ENCODE assay signal across 8 mouse cellular contexts in the genomic region with DNA sequence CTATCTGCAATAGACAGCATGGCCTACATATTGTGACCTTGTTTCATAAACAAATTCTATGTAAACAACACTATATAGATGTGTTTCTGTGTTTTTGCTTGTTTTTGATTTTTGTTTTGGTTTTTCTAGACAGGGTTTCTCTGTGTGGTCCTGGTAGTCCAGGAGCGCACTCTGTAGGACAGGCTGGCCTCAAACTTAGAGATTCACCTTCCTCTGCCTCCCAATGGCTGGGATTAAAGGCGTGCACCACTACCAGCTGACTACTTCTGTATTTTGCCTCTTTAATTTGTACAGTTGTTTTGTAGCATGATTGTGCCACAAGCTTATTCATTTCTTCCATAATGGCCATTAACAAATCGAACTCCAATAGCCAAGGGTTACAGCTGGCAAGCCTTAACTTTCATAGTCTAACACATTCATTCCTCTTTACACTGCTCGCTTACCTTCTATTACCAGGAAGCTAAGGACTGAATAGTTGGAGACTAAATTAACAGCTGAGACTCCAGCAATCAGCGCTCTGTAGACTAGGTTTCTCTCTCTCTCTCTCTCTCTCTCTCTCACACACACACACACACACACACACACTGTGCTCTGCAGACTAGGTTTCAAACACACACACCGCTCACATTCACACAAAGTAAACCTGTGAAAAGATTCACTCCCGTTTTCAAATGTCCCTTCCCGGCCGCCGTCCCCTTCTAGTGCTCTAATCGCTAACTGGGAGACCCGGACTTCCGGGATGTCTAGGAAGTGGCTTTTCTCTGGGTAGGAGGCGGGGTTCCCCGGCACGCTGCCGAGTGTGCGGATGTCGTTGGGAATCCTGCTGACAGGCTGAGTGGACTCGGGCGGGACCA. TPM values are rescaled to one million over a fixed set of nuclear protein-coding genes. Genes with fewer than 3 reads are reported as not detected.
DNase-seq lines count a peak whose midpoint lies in the region; ATAC-seq and TF ChIP-seq lines count a peak whose summit lies in the region.

TSS of gene Vps33b (plus strand) at position 753 of the 854 bp plus-strand sequence.

- no peak for TF ChIP-seq POLR2A in olfactory bulb, adult 2 months (IDR thresholded peaks at IDR 0.05; ENCODE audit: insufficient read depth, low read depth, low read length)
- TF ChIP-seq POLR2A in thymus, adult 2 months (IDR thresholded peaks at IDR 0.05; ENCODE audit: control insufficient read depth, extremely low read depth, insufficient read depth, low read length, poor library complexity): peak; percentile 59; the same call in 1 of the 2 replicates

- in situ Hi-C loops in ES-E14 (cut with MboI; ENCODE audit: low sequenced_read_pairs in 2 of 2, unreplicated experiment in 2 of 2): no loop called here

- no peaks in the 10 kb centered on the region for H3K27me3 ChIP-seq in forebrain, embryonic 16.5 days (replicated peaks; ENCODE audit: control insufficient read depth, insufficient read depth, low read length)
- no peaks in the 10 kb centered on the region for H3K27me3 ChIP-seq in lung, embryonic 14.5 days (ENCODE audit: insufficient read depth, low read length)
- no peaks in the 10 kb centered on the region for H3K27me3 ChIP-seq in thymus, adult 2 months (ENCODE audit: control insufficient read depth, insufficient read depth, low read length)

- intact Hi-C loops in heart, postnatal 36 days (cut with DNase I): loop anchor here (2.0 to 10.0 kb wide), 2 partner anchors 56 to 334 kb away; partner anchors contain the start of genes Arpin and Rccd1

- DNase-seq in ES-E14 (ENCODE audit: low read depth, low spot score): peak; percentile 91
- peak; percentile 95 for DNase-seq in cerebellum, adult 11-12 months
- peak; percentile 95 to 98 for DNase-seq in heart, postnatal 36 days
- peak; percentile 93 to 97 for DNase-seq in layer of hippocampus, adult 2 months (ENCODE audit: low spot score in 2 of 2)
- peak; percentile 98 for DNase-seq in lung, embryonic 14.5 days
- DNase-seq in thymus, adult 2 months: peak; percentile 97

- peaks cover 16% of the 10 kb centered on the region for H3K36me3 ChIP-seq in ES-E14 (ENCODE audit: control insufficient read depth, insufficient read depth, low read length, poor library complexity, severe bottlenecking)
- peaks cover 36% of the 10 kb centered on the region for H3K36me3 ChIP-seq in forebrain, embryonic 16.5 days (ENCODE audit: control insufficient read depth, insufficient read depth)
- H3K36me3 ChIP-seq in lung, embryonic 14.5 days (ENCODE audit: insufficient read depth): peaks cover 40% of the 10 kb centered on the region
- H3K36me3 ChIP-seq in thymus, adult 2 months (ENCODE audit: control insufficient read depth, insufficient read depth, low read length): peaks cover 25% of the 10 kb centered on the region

- no peaks in the 10 kb centered on the region for H3K4me1 ChIP-seq in ES-E14 (ENCODE audit: control insufficient read depth in 2 of 2, insufficient read depth in 2 of 2, low read length in 2 of 2, poor library complexity in 1 of 2)
- H3K4me1 ChIP-seq in forebrain, embryonic 16.5 days (replicated peaks; ENCODE audit: control insufficient read depth, insufficient read depth, low read length): peaks cover 18% of the 10 kb centered on the region
- peaks cover 8% of the 10 kb centered on the region; the same call in 1 of the 2 replicates for H3K4me1 ChIP-seq in lung, embryonic 14.5 days (ENCODE audit: insufficient read depth)
- H3K4me1 ChIP-seq in olfactory bulb, adult 2 months (ENCODE audit: control insufficient read depth, insufficient read depth, low read length): 0 out of 2 replicates have a peak, but pooled peaks cover 8% of the 10 kb centered on the region
- H3K4me1 ChIP-seq in thymus, adult 2 months (replicated peaks; ENCODE audit: control insufficient read depth, insufficient read depth, low read length): peaks cover 6% of the 10 kb centered on the region

- peak within 1 kb of the TSS; percentile 74 for H3K9ac ChIP-seq in ES-E14 (ENCODE audit: insufficient read depth, low read depth, low read length, poor library complexity, severe bottlenecking)
- peak within 1 kb of the TSS; percentile 86 for H3K9ac ChIP-seq in forebrain, embryonic 16.5 days (replicated peaks; ENCODE audit: low read depth, low read length)
- H3K9ac ChIP-seq in lung, embryonic 14.5 days: peak within 1 kb of the TSS; percentile 75

- no peaks in the 10 kb centered on the region for H3K9me3 ChIP-seq in ES-E14 (ENCODE audit: control insufficient read depth, insufficient read depth, low read depth, low read length)
- peaks cover 1% of the 10 kb centered on the region for H3K9me3 ChIP-seq in forebrain, embryonic 16.5 days (ENCODE audit: control insufficient read depth, low read length)
- no peaks in the 10 kb centered on the region for H3K9me3 ChIP-seq in lung, embryonic 14.5 days (ENCODE audit: low read depth, low read length)

- peak within 1 kb of the TSS; percentile 85 for H3K4me2 ChIP-seq in forebrain, embryonic 16.5 days (ENCODE audit: low read length)
- peak within 1 kb of the TSS; percentile 90 for H3K4me2 ChIP-seq in lung, embryonic 14.5 days

- WGBS in forebrain, embryonic 16.5 days: 4% methylated on average over 21 of the region's 21 CpGs
- 3% methylated on average over 21 of the region's 21 CpGs for WGBS in lung, embryonic 14.5 days
- 4% methylated on average over 21 of the region's 21 CpGs for WGBS in olfactory bulb, adult 2 months
- WGBS in thymus, adult 2 months: 3% methylated on average over 21 of the region's 21 CpGs

- H3K27ac ChIP-seq in ES-E14 (ENCODE audit: insufficient read depth, low read depth, low read length, poor library complexity, severe bottlenecking): no peak within 1 kb of the TSS
- peak within 1 kb of the TSS; percentile 61 for H3K27ac ChIP-seq in forebrain, embryonic 16.5 days (ENCODE audit: low read length)
- H3K27ac ChIP-seq in layer of hippocampus, adult 2 months: peak within 1 kb of the TSS; percentile 84
- peak within 1 kb of the TSS; percentile 63; the same call in 1 of the 2 replicates for H3K27ac ChIP-seq in lung, embryonic 14.5 days (ENCODE audit: low read depth)
- peak within 1 kb of the TSS; percentile 67 for H3K27ac ChIP-seq in olfactory bulb, adult 2 months (ENCODE audit: insufficient read depth, low read depth, low read length)
- H3K27ac ChIP-seq in thymus, adult 2 months (ENCODE audit: control insufficient read depth, insufficient read depth, low read length): no peak within 1 kb of the TSS; the same call in none of the 2 replicates

- peak within 1 kb of the TSS; percentile 74 to 96 for H3K4me3 ChIP-seq in ES-E14 (ENCODE audit: insufficient read depth in 1 of 2, low read depth in 1 of 2, low read length in 2 of 2, poor library complexity in 1 of 2, severe bottlenecking in 1 of 2)
- peak within 1 kb of the TSS; percentile 80 for H3K4me3 ChIP-seq in forebrain, embryonic 16.5 days (replicated peaks; ENCODE audit: low read length)
- peak within 1 kb of the TSS; percentile 66 for H3K4me3 ChIP-seq in layer of hippocampus, adult 2 months
- H3K4me3 ChIP-seq in lung, embryonic 14.5 days (ENCODE audit: low read depth, low read length): peak within 1 kb of the TSS; percentile 82
- peak within 1 kb of the TSS; percentile 82 for H3K4me3 ChIP-seq in olfactory bulb, adult 2 months (ENCODE audit: insufficient read depth, low read depth, low read length)
- peak within 1 kb of the TSS; percentile 99 for H3K4me3 ChIP-seq in thymus, adult 2 months (ENCODE audit: control insufficient read depth, insufficient read depth, low read length)

- no peak for TF ChIP-seq CTCF in layer of hippocampus, adult 2 months (conservative IDR thresholded peaks at IDR 0.05)
- no peak for TF ChIP-seq CTCF in lung, embryonic 14.5 days (IDR thresholded peaks at IDR 0.05; ENCODE audit: low read depth)
- TF ChIP-seq CTCF in olfactory bulb, adult 2 months (IDR thresholded peaks at IDR 0.05; ENCODE audit: insufficient read depth, low read depth, low read length): no peak
- no peak for TF ChIP-seq CTCF in thymus, adult 2 months (IDR thresholded peaks at IDR 0.05; ENCODE audit: borderline replicate concordance, control insufficient read depth, extremely low read depth, insufficient read depth, low read length, poor library complexity)

- ATAC-seq in forebrain, embryonic 16.5 days: peak; percentile 94
- peak; percentile 94 for ATAC-seq in lung, embryonic 14.5 days (ENCODE audit: insufficient read depth)

TF ChIP-seq in ES-E14, 5 proteins besides CTCF, POLR2A, EP300 and RAD21:
- TF ChIP-seq ZNF384 (IDR thresholded peaks at IDR 0.05; ENCODE audit: low read depth, low read length): no peak
- no peak; the same call in 1 of the 2 replicates for TF ChIP-seq HCFC1 (IDR thresholded peaks at IDR 0.05; ENCODE audit: borderline replicate concordance, insufficient read depth, low read length)
- TF ChIP-seq MAFK (IDR thresholded peaks at IDR 0.05; ENCODE audit: insufficient read depth, low read depth, low read length): no peak
- TF ChIP-seq CHD2 (IDR thresholded peaks at IDR 0.05; ENCODE audit: low read depth, low read length): no peak

RNA-seq across cellular contexts. Expression of gene Vps33b, which starts in this region (rescaled TPM):
- total RNA-seq in ES-E14 (2012; rRNA removed): 21.1 and 30.4 TPM in 2 replicates
- 17.9 and 27.0 TPM in 2 replicates for polyA plus RNA-seq in forebrain, embryonic 16.5 days (2015; fragmentation: Nextera tagmentation; extraction: Ambion mirVana)
- 1 to 10 TPM; 6.2 to 7.2 TPM for total RNA-seq in heart, postnatal 36 days (2021)
- 10 to 100 TPM; 22.9 to 24.7 TPM for total RNA-seq in layer of hippocampus, adult 2 months (2021)
- 11.6 and 12.1 TPM in 2 replicates for polyA plus RNA-seq in lung, embryonic 14.5 days (2014; fragmentation: Nextera tagmentation; extraction: Ambion mirVana)
- polyA plus RNA-seq in olfactory bulb, adult 2 months (2012; ENCODE audit: insufficient read depth, insufficient read length, low replicate concordance, missing spikeins): not detected in 2 replicates
- 21.9 and 23.3 TPM in 2 replicates for polyA plus RNA-seq in thymus, adult 2 months (2012; rRNA removed)

Comparison
In these comparisons a context has a peak if more than half of its experiments do, and no peak if none do; other contexts are left out.
1. RNA of gene Vps33b (polyA plus RNA-seq): 17.9 to 27.0 TPM in forebrain, embryonic 16.5 days, 21.9 to 23.3 TPM in thymus, adult 2 months and 11.6 to 12.1 TPM in lung, embryonic 14.5 days; not detected in olfactory bulb, adult 2 months; every median in the first group is over 10 times any median in the second.
2. H3K27ac ChIP-seq: peak in forebrain, embryonic 16.5 days (single experiment), layer of hippocampus, adult 2 months (single experiment), lung, embryonic 14.5 days (single experiment) and olfactory bulb, adult 2 months (single experiment); none in ES-E14 (single experiment) and thymus, adult 2 months (single experiment).
3. Peak in every context shown above with its lines, with median percentiles within 50 percentile points of each other: DNase-seq, H3K4me3 ChIP-seq and H3K9ac ChIP-seq.